Mouse (Mus musculus): ENCODE data around the gene Tnf. TPM values are rescaled to one million over a fixed set of nuclear protein-coding genes. Genes with fewer than 3 reads are reported as not detected.
A peak's percentile ranks its signal among the peaks of the same experiment; 100 is the strongest.

The Tnf gene
- polyA plus RNA-seq, 1 experiment from 2014 or later: not detected

DNA sequence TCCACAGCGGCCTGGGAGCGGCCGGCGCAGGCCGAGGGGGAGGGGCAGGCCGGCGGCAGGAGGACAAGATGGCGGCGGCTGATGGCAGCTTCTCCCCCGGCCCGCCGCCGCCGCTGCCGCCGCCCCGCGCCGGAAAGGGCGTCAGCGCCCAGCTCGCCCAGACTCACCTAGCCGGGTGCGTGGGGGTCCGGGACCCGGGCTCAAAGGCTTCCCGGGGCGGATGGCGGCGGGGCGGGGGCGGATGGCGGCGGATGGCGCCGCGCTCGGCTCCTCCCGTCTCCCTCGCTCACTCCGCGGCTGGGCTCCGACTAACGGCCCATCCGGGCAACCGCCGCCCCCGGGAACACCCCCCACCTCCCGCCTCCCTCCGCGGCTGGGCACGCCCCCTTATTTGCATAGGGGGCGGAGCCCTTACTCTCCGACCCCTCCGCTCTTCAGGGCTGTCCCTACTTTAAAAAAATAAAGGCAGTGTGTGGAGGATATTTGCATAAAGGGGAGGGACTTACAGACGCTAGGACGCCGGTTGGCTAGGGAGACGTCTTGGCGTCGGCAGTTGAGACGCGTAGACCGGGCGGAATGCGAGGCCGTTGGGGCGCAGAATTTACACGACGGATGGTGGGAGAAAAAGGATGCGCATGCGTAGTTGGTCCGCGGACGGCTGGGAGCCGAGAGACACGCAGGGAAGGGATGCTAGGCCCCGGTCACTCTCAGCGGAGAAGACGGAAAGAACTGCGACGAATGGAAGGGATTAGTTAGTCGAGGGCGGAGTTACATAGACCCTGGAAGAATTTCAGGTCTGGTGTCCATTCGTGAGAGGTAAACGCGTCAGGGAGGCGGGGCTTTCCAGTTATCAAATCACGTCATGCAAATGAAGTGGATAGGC lies 37.0 kb downstream of the Tnf start, which contains the start of gene Prrc2a:
Gene Prrc2a, minus strand, starts transcription at position 330 of the 883 bp plus-strand sequence.
- no peaks in the 10 kb centered on the region for H3K27me3 ChIP-seq (ENCODE audit: control insufficient read depth, insufficient read depth, low read length)
- under 1% methylated on average over 66 of the region's 89 CpGs for WGBS
- peak within 1 kb of the TSS; percentile 87 for H3K4me3 ChIP-seq (ENCODE audit: low read length)
- H3K27ac ChIP-seq (ENCODE audit: low read depth, low read length): peak within 1 kb of the TSS; percentile 96
- peaks cover 20% of the 10 kb centered on the region; the same call in 1 of the 2 replicates for H3K4me1 ChIP-seq (ENCODE audit: control insufficient read depth, insufficient read depth, low read length)
- H3K9ac ChIP-seq (ENCODE audit: low read depth, low read length): peak within 1 kb of the TSS; percentile 97
- H3K36me3 ChIP-seq (ENCODE audit: control insufficient read depth, insufficient read depth, low read length): peaks cover 28% of the 10 kb centered on the region
- ATAC-seq (ENCODE audit: low FRiP score, low TSS enrichment): peak; percentile 97
- peak within 1 kb of the TSS; percentile 98 for H3K4me2 ChIP-seq (replicated peaks; ENCODE audit: low read depth, low read length)
- H3K9me3 ChIP-seq (ENCODE audit: control insufficient read depth, low read length): no peaks in the 10 kb centered on the region

DNA sequence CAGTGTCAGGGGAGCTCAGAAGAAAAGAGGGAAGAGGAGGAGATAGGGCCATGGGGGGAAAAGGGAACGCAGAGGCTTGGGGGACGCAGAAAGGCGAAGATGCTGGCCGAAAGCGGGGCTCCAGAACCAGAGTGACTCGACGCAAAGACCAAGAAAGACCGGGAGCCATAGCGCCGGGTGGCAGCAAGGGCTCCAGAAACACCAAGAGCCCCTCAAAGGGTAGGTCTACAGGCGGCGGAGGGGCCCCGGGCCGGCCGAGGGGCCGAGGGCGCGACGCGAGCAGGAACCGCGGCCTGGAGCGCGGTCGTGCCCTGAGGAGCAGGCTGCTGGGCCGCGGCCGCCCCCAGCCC lies 37.6 kb downstream of the Tnf start:
- ATAC-seq (ENCODE audit: low FRiP score, low TSS enrichment): no peak
- Histone ChIP-seq H3K36me3 (ENCODE audit: control insufficient read depth, insufficient read depth, low read length) (peaks cover 35% of the 10 kb centered on the region), H3K4me3 (ENCODE audit: low read length) (peak overlapping the region; percentile 87), H3K4me1 (ENCODE audit: control insufficient read depth, insufficient read depth, low read length) (peaks cover 20% of the 10 kb centered on the region; the same call in 1 of the 2 replicates), H3K4me2 (replicated peaks; ENCODE audit: low read depth, low read length) (peak overlapping the region; percentile 98), H3K27ac (ENCODE audit: low read depth, low read length) (peak overlapping the region; percentile 90), H3K9ac (ENCODE audit: low read depth, low read length) (peak overlapping the region; percentile 97), H3K9me3 (ENCODE audit: control insufficient read depth, low read length) (no peaks in the 10 kb centered on the region), H3K27me3 (ENCODE audit: control insufficient read depth, insufficient read depth, low read length) (no peaks in the 10 kb centered on the region)
- 0% methylated on average over 21 of the region's 28 CpGs for WGBS

DNA sequence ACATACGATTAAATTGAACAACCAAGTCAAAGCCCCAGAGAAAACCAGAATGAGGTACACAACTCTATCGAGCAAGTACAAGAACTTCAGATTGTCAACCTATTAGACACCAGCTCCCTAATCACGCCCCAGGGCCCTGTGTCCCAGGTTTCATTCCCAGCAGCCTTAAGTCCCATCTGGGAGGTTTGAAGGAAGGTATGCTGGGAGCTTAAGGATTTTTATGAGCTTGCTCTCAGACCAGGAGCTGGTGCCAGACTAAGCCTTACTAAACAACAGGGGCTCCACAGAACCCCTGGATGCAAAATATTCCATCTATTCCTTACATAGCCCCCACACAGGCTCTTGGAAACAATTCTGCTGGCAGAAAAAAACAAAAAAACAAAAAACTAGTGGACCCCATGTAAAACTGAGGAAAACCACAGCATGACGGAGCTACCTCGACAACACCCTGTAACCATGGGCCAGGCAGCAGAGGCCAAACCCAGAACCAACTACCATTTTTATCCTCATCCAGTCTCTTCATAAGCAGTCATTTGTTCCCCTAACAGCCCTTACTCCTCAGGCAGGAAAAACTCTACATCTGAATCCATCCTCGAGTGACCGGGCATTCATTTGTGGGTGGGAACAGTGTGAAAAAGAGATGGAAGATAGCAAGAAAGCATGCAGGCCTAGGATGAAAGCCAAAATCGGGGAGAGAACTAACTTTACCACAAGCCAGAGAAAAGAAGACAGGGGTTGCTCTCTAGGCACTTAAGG lies 38.3 kb downstream of the Tnf start:
- Histone ChIP-seq H3K36me3 (ENCODE audit: control insufficient read depth, insufficient read depth, low read length) (peaks cover 41% of the 10 kb centered on the region), H3K4me2 (replicated peaks; ENCODE audit: low read depth, low read length) (peak overlapping the region; percentile 98), H3K4me1 (ENCODE audit: control insufficient read depth, insufficient read depth, low read length) (peaks cover 20% of the 10 kb centered on the region; the same call in 1 of the 2 replicates), H3K9me3 (ENCODE audit: control insufficient read depth, low read length) (no peaks in the 10 kb centered on the region), H3K9ac (ENCODE audit: low read depth, low read length) (peak overlapping the region; percentile 97), H3K27me3 (ENCODE audit: control insufficient read depth, insufficient read depth, low read length) (no peaks in the 10 kb centered on the region), H3K4me3 (ENCODE audit: low read length) (peak overlapping the region; percentile 87), H3K27ac (ENCODE audit: low read depth, low read length) (peak overlapping the region; percentile 90; the same call in 1 of the 2 replicates)
- WGBS: 5% methylated on average over 8 of the region's 8 CpGs
- ATAC-seq (ENCODE audit: low FRiP score, low TSS enrichment): no peak

DNA sequence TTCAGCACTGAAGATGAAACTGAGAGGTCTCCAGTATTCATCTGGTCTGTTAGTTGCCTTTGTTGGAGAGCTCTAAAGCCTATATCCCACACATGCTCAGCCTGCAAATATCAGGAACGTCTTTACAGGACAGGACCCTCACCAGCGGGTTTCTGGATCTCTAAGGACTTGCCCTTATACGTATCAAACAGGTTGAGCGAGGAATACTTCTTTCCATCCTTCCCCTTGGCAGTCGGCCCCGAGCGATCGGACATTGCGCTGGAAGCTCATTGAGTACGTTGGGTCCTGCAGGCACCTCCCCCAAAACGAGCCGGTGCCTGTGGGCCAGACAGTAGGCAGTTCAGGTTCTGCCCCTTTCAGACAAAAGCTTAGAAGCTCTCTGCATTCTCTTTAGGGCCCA lies 39.1 kb downstream of the Tnf start:
- no peaks in the 10 kb centered on the region for H3K9me3 ChIP-seq (ENCODE audit: control insufficient read depth, low read length)
- no peaks in the 10 kb centered on the region for H3K27me3 ChIP-seq (ENCODE audit: control insufficient read depth, insufficient read depth, low read length)
- H3K9ac ChIP-seq (ENCODE audit: low read depth, low read length): peak overlapping the region; percentile 97
- H3K36me3 ChIP-seq (ENCODE audit: control insufficient read depth, insufficient read depth, low read length): peaks cover 49% of the 10 kb centered on the region
- 31% methylated on average over 12 of the region's 12 CpGs for WGBS
- peaks cover 20% of the 10 kb centered on the region; the same call in 1 of the 2 replicates for H3K4me1 ChIP-seq (ENCODE audit: control insufficient read depth, insufficient read depth, low read length)
- ATAC-seq (ENCODE audit: low FRiP score, low TSS enrichment): no peak
- H3K4me2 ChIP-seq (replicated peaks; ENCODE audit: low read depth, low read length): peak overlapping the region; percentile 98
- no peak overlapping the region for H3K27ac ChIP-seq (ENCODE audit: low read depth, low read length)
- peak overlapping the region; percentile 87 for H3K4me3 ChIP-seq (ENCODE audit: low read length)

DNA sequence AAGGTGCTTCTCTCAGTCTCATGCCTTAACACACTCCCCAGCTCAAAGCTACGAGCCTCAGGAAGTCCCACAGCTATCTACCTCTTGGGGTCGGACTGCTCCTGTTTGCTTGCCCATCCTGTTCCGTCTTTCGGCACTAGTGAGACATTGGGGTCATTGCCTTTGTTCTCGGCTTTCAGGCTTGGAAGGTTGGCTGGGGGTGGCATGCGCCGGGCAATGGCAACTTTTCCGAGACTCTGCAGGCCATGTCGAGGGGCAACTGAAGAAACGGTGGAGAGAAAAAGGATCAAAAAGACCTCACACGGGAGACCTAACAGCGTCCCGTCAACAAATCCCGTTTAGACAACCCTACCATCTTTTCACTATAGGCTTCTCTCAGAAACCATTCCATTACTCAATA lies 39.7 kb downstream of the Tnf start:
- Histone ChIP-seq H3K4me2 (replicated peaks; ENCODE audit: low read depth, low read length) (peak overlapping the region; percentile 98), H3K9ac (ENCODE audit: low read depth, low read length) (peak overlapping the region; percentile 97), H3K9me3 (ENCODE audit: control insufficient read depth, low read length) (no peaks in the 10 kb centered on the region), H3K27ac (ENCODE audit: low read depth, low read length) (no peak overlapping the region), H3K27me3 (ENCODE audit: control insufficient read depth, insufficient read depth, low read length) (no peaks in the 10 kb centered on the region), H3K4me3 (ENCODE audit: low read length) (peak overlapping the region; percentile 87), H3K36me3 (ENCODE audit: control insufficient read depth, insufficient read depth, low read length) (peaks cover 55% of the 10 kb centered on the region), H3K4me1 (ENCODE audit: control insufficient read depth, insufficient read depth, low read length) (peaks cover 20% of the 10 kb centered on the region; the same call in 1 of the 2 replicates)
- WGBS: 65% methylated on average over 14 of the region's 14 CpGs
- no peak for ATAC-seq (ENCODE audit: low FRiP score, low TSS enrichment)

DNA sequence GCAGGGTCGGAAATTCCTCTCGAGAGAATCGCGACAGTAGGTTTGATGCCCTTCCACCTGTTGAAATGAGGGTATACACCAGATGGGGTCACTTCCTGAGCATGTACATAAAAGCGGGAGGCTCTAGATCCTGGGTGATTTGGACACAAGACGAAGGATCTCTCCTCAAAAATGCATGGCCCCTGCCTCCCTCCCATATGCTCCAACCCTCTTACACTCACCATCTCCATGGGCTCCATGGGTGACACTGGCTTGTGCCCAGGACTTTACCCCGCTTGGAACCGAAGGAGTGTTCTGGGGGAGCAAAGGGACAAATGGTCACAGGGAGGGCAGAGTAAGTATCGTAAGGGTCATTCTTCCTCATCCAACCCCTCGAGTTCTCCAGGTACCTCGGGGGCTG lies 40.4 kb downstream of the Tnf start:
- 76% methylated on average over 11 of the region's 11 CpGs for whole genome bisulfite sequencing
- H3K4me3 ChIP-seq (ENCODE audit: low read length): no peak overlapping the region
- peaks cover 20% of the 10 kb centered on the region; the same call in 1 of the 2 replicates for H3K4me1 ChIP-seq (ENCODE audit: control insufficient read depth, insufficient read depth, low read length)
- peak overlapping the region; percentile 32; the same call in 1 of the 2 replicates for H3K9ac ChIP-seq (ENCODE audit: low read depth, low read length)
- ATAC-seq (ENCODE audit: low FRiP score, low TSS enrichment): no peak
- no peak overlapping the region for H3K27ac ChIP-seq (ENCODE audit: low read depth, low read length)
- H3K36me3 ChIP-seq (ENCODE audit: control insufficient read depth, insufficient read depth, low read length): peaks cover 62% of the 10 kb centered on the region
- no peaks in the 10 kb centered on the region for H3K9me3 ChIP-seq (ENCODE audit: control insufficient read depth, low read length)
- no peaks in the 10 kb centered on the region for H3K27me3 ChIP-seq (ENCODE audit: control insufficient read depth, insufficient read depth, low read length)
- H3K4me2 ChIP-seq (replicated peaks; ENCODE audit: low read depth, low read length): no peak overlapping the region

DNA sequence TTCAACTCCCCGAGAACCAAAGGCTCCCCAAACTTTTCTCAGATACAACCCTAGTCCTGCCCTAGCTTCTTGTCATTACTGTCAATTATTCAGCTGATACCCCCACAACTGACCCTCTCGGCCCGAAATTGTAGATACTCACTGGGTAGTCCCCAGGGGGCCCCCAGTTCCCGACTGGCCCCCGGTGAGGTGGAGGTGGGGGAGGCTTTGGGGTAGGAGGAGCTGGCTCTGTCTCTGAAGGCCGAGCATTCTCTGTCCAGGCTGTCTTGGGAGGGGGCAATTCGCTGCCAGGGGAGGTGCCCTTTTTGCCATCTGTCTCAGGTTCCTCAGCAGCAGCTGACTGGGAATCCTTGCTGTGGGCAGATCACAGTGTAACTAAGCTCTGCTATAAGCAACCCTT lies 42.2 kb downstream of the Tnf start:
- Histone ChIP-seq H3K36me3 (ENCODE audit: control insufficient read depth, insufficient read depth, low read length) (peaks cover 80% of the 10 kb centered on the region), H3K27me3 (ENCODE audit: control insufficient read depth, insufficient read depth, low read length) (no peaks in the 10 kb centered on the region)
- 87% methylated on average over 7 of the region's 7 CpGs for WGBS

DNA sequence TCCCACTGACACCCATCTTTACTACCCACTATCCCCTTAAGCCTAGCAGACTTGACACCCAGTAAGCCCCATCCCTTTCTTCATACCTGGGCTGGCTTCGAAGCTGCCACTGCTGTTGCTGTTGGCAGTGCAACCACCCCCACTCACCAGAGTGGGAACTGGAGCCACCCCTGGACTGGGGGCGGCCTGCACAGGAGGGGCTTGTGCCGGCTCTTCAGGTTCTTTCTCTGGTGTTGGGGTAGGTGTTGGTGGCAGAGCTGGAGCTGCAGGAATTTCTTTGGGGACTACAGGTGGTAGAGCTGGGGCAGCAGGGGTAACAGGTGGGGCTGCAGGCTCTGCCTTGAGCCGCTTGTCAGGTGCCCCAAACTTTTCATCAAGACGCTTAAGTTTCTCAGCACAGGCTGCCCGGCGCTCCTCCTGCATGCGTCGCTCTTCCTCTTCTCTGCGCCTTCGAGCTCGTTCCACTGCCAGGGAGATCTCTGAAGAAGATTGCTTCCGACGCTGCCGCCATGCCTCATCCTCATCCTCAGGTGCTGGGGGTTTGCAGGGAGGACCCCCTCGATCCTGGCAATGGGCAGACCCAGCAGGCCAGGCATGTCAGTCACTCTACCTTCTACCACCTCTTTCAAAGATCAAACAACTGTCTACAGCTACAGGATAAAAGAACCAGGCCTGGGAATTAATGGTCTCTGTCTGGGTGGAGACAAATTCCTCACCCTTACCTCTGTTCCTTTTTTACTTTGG lies 42.8 kb downstream of the Tnf start:
- Histone ChIP-seq H3K4me2 (replicated peaks; ENCODE audit: low read depth, low read length) (no peak overlapping the region), H3K4me3 (ENCODE audit: low read length) (no peak overlapping the region), H3K9ac (ENCODE audit: low read depth, low read length) (no peak overlapping the region), H3K27me3 (ENCODE audit: control insufficient read depth, insufficient read depth, low read length) (no peaks in the 10 kb centered on the region), H3K36me3 (ENCODE audit: control insufficient read depth, insufficient read depth, low read length) (peaks cover 86% of the 10 kb centered on the region), H3K27ac (ENCODE audit: low read depth, low read length) (no peak overlapping the region), H3K9me3 (ENCODE audit: control insufficient read depth, low read length) (no peaks in the 10 kb centered on the region), H3K4me1 (ENCODE audit: control insufficient read depth, insufficient read depth, low read length) (peaks cover 20% of the 10 kb centered on the region; the same call in 1 of the 2 replicates)
- 93% methylated on average over 16 of the region's 16 CpGs for WGBS
- ATAC-seq (ENCODE audit: low FRiP score, low TSS enrichment): no peak

More for the DNA sequence above, 42.2 kb downstream of the Tnf start:
- Histone ChIP-seq H3K27ac (ENCODE audit: low read depth, low read length) (no peak overlapping the region), H3K9ac (ENCODE audit: low read depth, low read length) (no peak overlapping the region), H3K4me1 (ENCODE audit: control insufficient read depth, insufficient read depth, low read length) (peaks cover 20% of the 10 kb centered on the region; the same call in 1 of the 2 replicates), H3K4me2 (replicated peaks; ENCODE audit: low read depth, low read length) (no peak overlapping the region), H3K4me3 (ENCODE audit: low read length) (no peak overlapping the region), H3K9me3 (ENCODE audit: control insufficient read depth, low read length) (no peaks in the 10 kb centered on the region)
- ATAC-seq (ENCODE audit: low FRiP score, low TSS enrichment): no peak

Data from kidney, embryonic 14.5 days (tissue).